Comparison of ENCODE assay signal across 8 mouse cellular contexts in genomic region chr11:7142725-7143124, GRCm38 (mm10). TPM values are rescaled to one million over a fixed set of nuclear protein-coding genes. Genes with fewer than 3 reads are reported as not detected.
DNase-seq lines count a peak whose midpoint lies in the region.

No protein-coding gene starts in this region.

- DNase-seq in cerebellum, adult 9-11 months: peak; percentile 45
- DNase-seq in cerebellum, adult 11 months: no peak
- peak; percentile 16 for DNase-seq in adrenal gland, adult 8-10 months
- peak; percentile 18 for DNase-seq in kidney, adult 18-20 months
- DNase-seq in lung, postnatal 10 days: peak; percentile 70
- no peak for DNase-seq in left cerebral cortex, adult 11 months (ENCODE audit: low spot score)
- DNase-seq in T-cell, adult 2 months (ENCODE audit: low spot score): no peak
- no peak for DNase-seq in right cerebral cortex, postnatal 4 days

RNA-seq across cellular contexts. Expression of gene Gm11985, which starts 45.6 kb away (rescaled TPM):
- total RNA-seq in adrenal gland, adult 8-10 months (2022): not detected

RNA-seq across cellular contexts. Expression of gene Igfbp1, which starts 54.9 kb away (rescaled TPM):
- total RNA-seq in adrenal gland, adult 8-10 months (2022): not detected

Comparison
In these comparisons a context has a peak if more than half of its experiments do, and no peak if none do; other contexts are left out.
1. DNase-seq: peak in cerebellum, adult 9-11 months (single experiment), adrenal gland, adult 8-10 months (single experiment), kidney, adult 18-20 months (single experiment) and lung, postnatal 10 days (single experiment); none in cerebellum, adult 11 months (single experiment), left cerebral cortex, adult 11 months (single experiment), T-cell, adult 2 months (single experiment) and right cerebral cortex, postnatal 4 days (single experiment).